26 mouse cellular contexts compared by ENCODE assay signal in the genomic region with DNA sequence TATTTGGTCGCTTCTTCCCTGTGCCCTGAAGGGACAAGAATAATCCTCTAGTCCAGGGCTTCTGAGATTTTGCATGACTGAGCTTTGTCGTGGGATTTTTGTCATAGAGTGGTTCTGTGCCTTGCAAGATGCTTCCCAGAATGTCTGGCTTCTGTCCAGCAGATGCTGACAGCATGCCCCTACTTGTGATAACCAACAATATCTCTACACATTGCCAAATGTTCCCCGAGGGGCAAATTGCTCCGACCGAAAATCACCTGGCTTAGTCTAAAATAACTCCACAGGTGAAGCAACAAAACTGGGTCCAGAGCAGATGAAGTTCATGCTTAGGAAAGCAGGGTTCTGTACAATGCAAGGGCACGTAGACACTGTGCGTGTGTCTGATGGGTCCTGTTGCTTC. TPM values are rescaled to one million over a fixed set of nuclear protein-coding genes. Genes with fewer than 3 reads are reported as not detected.
DNase-seq lines count a peak whose midpoint lies in the region; ATAC-seq and TF ChIP-seq lines count a peak whose summit lies in the region.
"Had no signal": no experiment of that assay in that cellular context is flagged by ENCODE, and none has a peak within 500 bp of the region (broad histone marks: within the 10 kb centered on the region; RNA-seq: fewer than 3 reads in every experiment).

No protein-coding gene starts in this region.

- H3K36me3 ChIP-seq in embryonic facial prominence, embryonic 15.5 days: no peaks in the 10 kb centered on the region
- no peaks in the 10 kb centered on the region for H3K36me3 ChIP-seq in stomach, embryonic 14.5 days (ENCODE audit: control insufficient read depth, insufficient read depth, low read length)
- no peaks in the 10 kb centered on the region for H3K36me3 ChIP-seq in stomach, postnatal 0 days (ENCODE audit: control insufficient read depth, insufficient read depth, low read length)
- H3K36me3 ChIP-seq: forebrain, embryonic 10.5 days; G1E; hindbrain, embryonic 12.5 days; hindbrain, embryonic 15.5 days had no signal

- no peaks in the 10 kb centered on the region for H3K27me3 ChIP-seq in embryonic facial prominence, embryonic 15.5 days
- no peaks in the 10 kb centered on the region for H3K27me3 ChIP-seq in stomach, embryonic 14.5 days (ENCODE audit: control insufficient read depth, insufficient read depth, low read length)
- no peaks in the 10 kb centered on the region for H3K27me3 ChIP-seq in stomach, postnatal 0 days (ENCODE audit: control insufficient read depth, insufficient read depth, low read length)
- H3K27me3 ChIP-seq: CH12.LX; forebrain, embryonic 13.5 days; hindbrain, embryonic 12.5 days; hindbrain, embryonic 15.5 days; Patski had no signal

- H3K4me1 ChIP-seq in embryonic facial prominence, embryonic 15.5 days: peaks cover 28% of the 10 kb centered on the region
- peaks cover 11% of the 10 kb centered on the region for H3K4me1 ChIP-seq in stomach, embryonic 14.5 days (ENCODE audit: control insufficient read depth, insufficient read depth, low read length)
- H3K4me1 ChIP-seq in stomach, postnatal 0 days (replicated peaks; ENCODE audit: control insufficient read depth, insufficient read depth): no peaks in the 10 kb centered on the region; the same call in 1 of the 2 replicates
- H3K4me1 ChIP-seq: forebrain, embryonic 13.5 days had no signal

- H3K27ac ChIP-seq in layer of hippocampus, adult 2 months: peak overlapping the region; percentile 52
- peak overlapping the region; percentile 72 for H3K27ac ChIP-seq in embryonic facial prominence, embryonic 15.5 days (replicated peaks)
- H3K27ac ChIP-seq in stomach, embryonic 14.5 days (ENCODE audit: low read length): peak overlapping the region; percentile 27; the same call in 1 of the 2 replicates
- H3K27ac ChIP-seq in stomach, postnatal 0 days (replicated peaks): peak overlapping the region; percentile 63
- no peak overlapping the region for H3K27ac ChIP-seq in gastrocnemius, adult 2 months
- H3K27ac ChIP-seq: forebrain, embryonic 10.5 days; forebrain, embryonic 13.5 days; hindbrain, embryonic 12.5 days; hindbrain, embryonic 15.5 days had no signal

- H3K4me2 ChIP-seq in embryonic facial prominence, embryonic 15.5 days (replicated peaks): no peak overlapping the region
- no peak overlapping the region for H3K4me2 ChIP-seq in stomach, embryonic 14.5 days (replicated peaks; ENCODE audit: low read depth, low read length)
- H3K4me2 ChIP-seq in stomach, postnatal 0 days (replicated peaks; ENCODE audit: low read depth): no peak overlapping the region
- H3K4me2 ChIP-seq: forebrain, embryonic 13.5 days; heart, embryonic 11.5 days; hindbrain, embryonic 12.5 days; hindbrain, embryonic 15.5 days had no signal

- ATAC-seq in embryonic facial prominence, embryonic 15.5 days (ENCODE audit: insufficient number of reproducible peaks, low FRiP score, low TSS enrichment, low read depth): 0 out of 2 replicates have a peak, but pooled peaks have one; percentile 20
- ATAC-seq in stomach, embryonic 14.5 days (ENCODE audit: insufficient number of reproducible peaks, insufficient read depth, low FRiP score, low read depth): no peak
- no peak for ATAC-seq in stomach, postnatal 0 days (ENCODE audit: low FRiP score, low TSS enrichment)
- ATAC-seq: forebrain, embryonic 13.5 days; forebrain, embryonic 16.5 days; Patski had no signal

- 53% methylated on average over 7 of the region's 7 CpGs for WGBS in embryonic facial prominence, embryonic 15.5 days
- 64% methylated on average over 7 of the region's 7 CpGs for WGBS in stomach, embryonic 14.5 days
- WGBS in stomach, postnatal 0 days: 68% methylated on average over 7 of the region's 7 CpGs

- intact Hi-C loops in gastrocnemius, adult 2 months (cut with DNase I): no loop called here

- H3K9ac ChIP-seq in embryonic facial prominence, embryonic 15.5 days: no peak overlapping the region
- no peak overlapping the region for H3K9ac ChIP-seq in stomach, embryonic 14.5 days (replicated peaks; ENCODE audit: low read depth, low read length)
- no peak overlapping the region for H3K9ac ChIP-seq in stomach, postnatal 0 days (ENCODE audit: low read length)
- H3K9ac ChIP-seq: forebrain, embryonic 13.5 days; hindbrain, embryonic 12.5 days; hindbrain, embryonic 15.5 days had no signal

- no peak for TF ChIP-seq EP300 in stomach, postnatal 0 days (optimal IDR thresholded peaks at IDR 0.05)

- no peak for DNase-seq in layer of hippocampus, adult 2 months (ENCODE audit: low spot score in 2 of 2)
- DNase-seq in layer of hippocampus, adult 8-10 months (ENCODE audit: low spot score in 2 of 2): no peak
- DNase-seq in stomach, postnatal 0 days (ENCODE audit: low spot score): no peak
- DNase-seq in gastrocnemius, adult 2 months: no peak
- no peak for DNase-seq in thymus, postnatal 4 days
- DNase-seq: adrenal gland, postnatal 10 days; B cell, adult 2 months; cerebellum, adult 11 months; cerebellum, adult 2 months; cerebellum, adult 9-11 months; gastrocnemius, postnatal 14 days; heart, adult 11 months had no signal

- no peak overlapping the region for H3K4me3 ChIP-seq in layer of hippocampus, adult 2 months
- H3K4me3 ChIP-seq in embryonic facial prominence, embryonic 15.5 days (replicated peaks): no peak overlapping the region
- no peak overlapping the region for H3K4me3 ChIP-seq in stomach, embryonic 14.5 days (ENCODE audit: low read depth, low read length)
- no peak overlapping the region for H3K4me3 ChIP-seq in stomach, postnatal 0 days (ENCODE audit: low read depth, low read length)
- H3K4me3 ChIP-seq in gastrocnemius, adult 2 months: no peak overlapping the region
- H3K4me3 ChIP-seq: erythroblast, embryonic 14.5 days; forebrain, embryonic 10.5 days; forebrain, embryonic 13.5 days; hindbrain, embryonic 12.5 days; hindbrain, embryonic 15.5 days had no signal

- no peaks in the 10 kb centered on the region for H3K9me3 ChIP-seq in embryonic facial prominence, embryonic 15.5 days (replicated peaks)
- H3K9me3 ChIP-seq in stomach, embryonic 14.5 days (ENCODE audit: control insufficient read depth, low read depth, low read length): no peaks in the 10 kb centered on the region
- no peaks in the 10 kb centered on the region for H3K9me3 ChIP-seq in stomach, postnatal 0 days (ENCODE audit: control insufficient read depth, low read length)
- H3K9me3 ChIP-seq: forebrain, embryonic 10.5 days; forebrain, embryonic 13.5 days; G1E; hindbrain, embryonic 12.5 days; hindbrain, embryonic 15.5 days had no signal

- TF ChIP-seq CTCF in layer of hippocampus, adult 2 months (conservative IDR thresholded peaks at IDR 0.05): no peak
- no peak for TF ChIP-seq CTCF in stomach, postnatal 0 days (IDR thresholded peaks at IDR 0.05; ENCODE audit: low read depth)
- TF ChIP-seq CTCF in gastrocnemius, adult 2 months (IDR thresholded peaks at IDR 0.05): no peak

RNA-seq across cellular contexts. Expression of gene Car12, which starts 17.8 kb away (rescaled TPM):
- total RNA-seq in layer of hippocampus, adult 2 months (2021): 10 to 100 TPM; 48.6 to 52.5 TPM
- total RNA-seq in layer of hippocampus, adult 8-10 months (2022): 10 to 100 TPM; 33.8 to 56.2 (median 43.3) TPM
- polyA plus RNA-seq in embryonic facial prominence, embryonic 15.5 days (2015; fragmentation: Nextera tagmentation; extraction: Ambion mirVana): 26.0 and 26.3 TPM in 2 replicates
- polyA plus RNA-seq in stomach, embryonic 14.5 days (2014; fragmentation: Nextera tagmentation; extraction: Ambion mirVana): 7.6 and 7.9 TPM in 2 replicates
- 11.1 and 11.3 TPM in 2 replicates for polyA plus RNA-seq in stomach, postnatal 0 days (2015; fragmentation: Nextera tagmentation; extraction: Ambion mirVana)
- under 1 TPM; 0.10 to 0.14 TPM for total RNA-seq in gastrocnemius, adult 2 months (2021)
- total RNA-seq: heart, adult 8-10 months; heart, postnatal 25 days had no signal
- polyA plus RNA-seq: erythroblast, embryonic 14.5 days; G1E had no signal

Comparison
In these comparisons a context has a peak if more than half of its experiments do, and no peak if none do; other contexts are left out.
1. RNA of gene Car12, which starts 17.8 kb away (total RNA-seq): 48.6 to 52.5 TPM in layer of hippocampus, adult 2 months and 33.8 to 56.2 TPM in layer of hippocampus, adult 8-10 months; 0.10 to 0.14 TPM in gastrocnemius, adult 2 months; every median in the first group is over 10 times any median in the second.